Mouse (Mus musculus): ENCODE measurements around the gene Ctc1.

Gene Ctc1

GRCm38 (mm10) chr11:69053848-69054247, 38.1 kb downstream of the Ctc1 start:
- ChIA-PET POLR2A (interaction anchor here in 2 of 4 experiments (1.1 to 3.1 kb wide), 7 partner anchors 8 to 26 kb away, joined by 3 to 17 read pairs (median 4); partner anchors contain the start of gene Aurkb (in 1 of the 2)), CTCF (no interaction called here)

GRCm38 (mm10) chr11:69058265-69058664, 42.6 kb downstream of the Ctc1 start:
- ChIA-PET CTCF (no interaction called here), POLR2A (interaction anchor here (0.9 to 12.8 kb wide), 19 partner anchors 9 to 275 kb away, joined by 3 to 344 read pairs (median 10); partner anchors contain the start of genes Tmem107 (in 3 of the 4), 9130213A22Rik (in 1 of the 4), Aurkb (in 1 of the 4) and Per1 (in 1 of the 4))

- ChIA-PET CTCF (interaction anchor here in 3 of 4 experiments (0.5 to 1.5 kb wide), 14 partner anchors 8 to 228 kb away, joined by 3 to 7 read pairs (median 3); partner anchors contain the start of genes 9130213A22Rik (in 1 of the 3) and Aurkb (in 1 of the 3)), POLR2A (interaction anchor here (0.6 to 12.8 kb wide), 70 partner anchors 8 to 779 kb away, joined by 3 to 344 read pairs (median 5); partner anchors contain the start of genes Tmem107 (in 3 of the 4), 9130213A22Rik (in 2 of the 4), Aurkb (in 2 of the 4) and Hes7 (in 2 of the 4))
Measured at GRCm38 (mm10) chr11:69058729-69059356, 43.1 kb downstream of the Ctc1 start.

GRCm38 (mm10) chr11:69059357-69059974, 43.8 kb downstream of the Ctc1 start, which contains the start of gene Borcs6:
Gene Borcs6, plus strand, starts transcription at chr11:69059717.
- CTCF ChIA-PET = interaction anchor here (0.5 to 1.5 kb wide), 15 partner anchors 9 to 228 kb away, joined by 3 to 7 read pairs (median 3); partner anchors contain the start of genes 9130213A22Rik (in 1 of the 4) and Aurkb (in 1 of the 4)
- POLR2A ChIA-PET = interaction anchor here (0.6 to 12.8 kb wide), 73 partner anchors 8 to 778 kb away, joined by 3 to 344 read pairs (median 5); partner anchors contain the start of genes Tmem107 (in 3 of the 4), 9130213A22Rik (in 2 of the 4), Aurkb (in 2 of the 4) and Hes7 (in 2 of the 4)

- ChIA-PET POLR2A (interaction anchor here (0.6 to 12.8 kb wide), 64 partner anchors 8 to 369 kb away, joined by 3 to 344 read pairs (median 5); partner anchors contain the start of genes Tmem107 (in 3 of the 4), 9130213A22Rik (in 2 of the 4), Aurkb (in 2 of the 4) and Hes7 (in 2 of the 4)), CTCF (interaction anchor here in 3 of 4 experiments (0.6 to 1.5 kb wide), 13 partner anchors 9 to 155 kb away, joined by 3 to 5 read pairs (median 3); partner anchors contain the start of gene Aurkb (in 1 of the 3))
Measured at GRCm38 (mm10) chr11:69059975-69060411, 44.3 kb downstream of the Ctc1 start.

GRCm38 (mm10) chr11:69060448-69061254, 44.9 kb downstream of the Ctc1 start:
- POLR2A ChIA-PET = interaction anchor here (0.5 to 12.8 kb wide), 35 partner anchors 8 to 1466 kb away, joined by 3 to 344 read pairs (median 6); partner anchors contain the start of genes Tmem107 (in 3 of the 4), 9130213A22Rik (in 2 of the 4), Aurkb (in 2 of the 4) and Hes7 (in 2 of the 4)

GRCm38 (mm10) chr11:69061255-69061912, 45.7 kb downstream of the Ctc1 start:
- CTCF ChIA-PET = interaction anchor here in 1 of 4 experiments (1.2 kb wide), 1 partner anchor 25 kb away, joined by 4 read pairs; no protein-coding TSS in a partner anchor

More at GRCm38 (mm10) chr11:69060448-69061254, 44.9 kb downstream of the Ctc1 start:
- CTCF ChIA-PET = interaction anchor here in 2 of 4 experiments (0.6 to 1.5 kb wide), 4 partner anchors 8 to 132 kb away, joined by 3 to 5 read pairs (median 4); no protein-coding TSS in a partner anchor

GRCm38 (mm10) chr11:69062194-69062760, 46.6 kb downstream of the Ctc1 start:
- CTCF ChIA-PET = no interaction called here
- POLR2A ChIA-PET = interaction anchor here (0.8 to 12.8 kb wide), 23 partner anchors 11 to 160 kb away, joined by 3 to 344 read pairs (median 7); partner anchors contain the start of genes Tmem107 (in 3 of the 4), 9130213A22Rik (in 1 of the 4), Aurkb (in 1 of the 4) and Hes7 (in 1 of the 4)

More at GRCm38 (mm10) chr11:69061255-69061912, 45.7 kb downstream of the Ctc1 start:
- POLR2A ChIA-PET = interaction anchor here (0.8 to 12.8 kb wide), 26 partner anchors 9 to 159 kb away, joined by 3 to 344 read pairs (median 7); partner anchors contain the start of genes Tmem107 (in 3 of the 4), Vamp2 (in 2 of the 4), 9130213A22Rik (in 1 of the 4) and Aurkb (in 1 of the 4)

- CTCF ChIA-PET = no interaction called here
- POLR2A ChIA-PET = interaction anchor here (0.8 to 12.8 kb wide), 28 partner anchors 10 to 74 kb away, joined by 3 to 344 read pairs (median 6); partner anchors contain the start of genes Tmem107 (in 3 of the 4), Per1 (in 2 of the 4), 9130213A22Rik (in 1 of the 4) and Aurkb (in 1 of the 4)
Measured at GRCm38 (mm10) chr11:69062761-69063224, 47.1 kb downstream of the Ctc1 start.

GRCm38 (mm10) chr11:69063413-69064201, 47.9 kb downstream of the Ctc1 start:
- CTCF ChIA-PET = interaction anchor here (0.5 to 1.3 kb wide), 8 partner anchors 28 to 897 kb away, joined by 3 to 4 read pairs (median 4); partner anchors contain the start of genes 9130213A22Rik (in 1 of the 4) and Per1 (in 1 of the 4)
- POLR2A ChIA-PET = interaction anchor here (0.6 to 12.8 kb wide), 44 partner anchors 9 to 858 kb away, joined by 3 to 344 read pairs (median 4); partner anchors contain the start of genes Per1 (in 3 of the 4), Tmem107 (in 3 of the 4), 9130213A22Rik (in 2 of the 4) and Aurkb (in 1 of the 4)

- ChIA-PET CTCF (interaction anchor here (0.5 to 1.3 kb wide), 10 partner anchors 12 to 896 kb away, joined by 3 to 4 read pairs (median 4); partner anchors contain the start of genes 9130213A22Rik (in 1 of the 4) and Per1 (in 1 of the 4)), POLR2A (interaction anchor here (0.6 to 12.8 kb wide), 35 partner anchors 9 to 857 kb away, joined by 3 to 344 read pairs (median 4); partner anchors contain the start of genes Tmem107 (in 3 of the 4), 9130213A22Rik (in 2 of the 4), Hes7 (in 2 of the 4) and Per1 (in 2 of the 4))
Measured at GRCm38 (mm10) chr11:69064259-69065133, 48.8 kb downstream of the Ctc1 start.

- CTCF ChIA-PET = interaction anchor here in 2 of 4 experiments (0.6 to 1.9 kb wide), 5 partner anchors 12 to 59 kb away, joined by 3 to 14 read pairs (median 4); no protein-coding TSS in a partner anchor
- POLR2A ChIA-PET = interaction anchor here (0.6 to 12.8 kb wide), 22 partner anchors 8 to 135 kb away, joined by 3 to 344 read pairs (median 14); partner anchors contain the start of genes Tmem107 (in 3 of the 4), 9130213A22Rik (in 2 of the 4), Hes7 (in 2 of the 4) and Per1 (in 1 of the 4)
Measured at GRCm38 (mm10) chr11:69065394-69065925, 49.7 kb downstream of the Ctc1 start.
